Mouse (Mus musculus) MEL (cell line): ENCODE data around the gene Ccdc85a. TPM values are rescaled to one million over a fixed set of nuclear protein-coding genes. Genes with fewer than 3 reads are reported as not detected.

ENCODE experiments used
- polyA plus RNA-seq, 2 experiments: library from polyadenylated mRNA; stranded (reverse) in 1 of 2; unstranded in 1 of 2; fragments of >175 nt in 1 of 2; fragments of >200 nt in 1 of 2; gene quantifications; 2 replicates each; pipeline versions ENCODE4 v1.2.1 to v1.2.4; 2012; ENCODE audit warnings: low replicate concordance in 2 of 2, low read depth in 1 of 2; ENCODE audit not compliant: insufficient read length in 2 of 2, insufficient read depth in 1 of 2, missing spikeins in 1 of 2
- total RNA-seq: library from RNA; depleted of rRNA; stranded (reverse); fragments of 300-350 nt; gene quantifications from 2 replicates; pipeline ENCODE4 v1.2.3, GENCODE M21; 2012; rRNA removed

The Ccdc85a gene
- total and polyA plus RNA-seq, 3 experiments: not detected

Other genes starting within 250 kb of the Ccdc85a start
- 7.2 and 9.9 TPM in 2 replicates for gene Gm6685, start 244.5 kb downstream of the Ccdc85a start, total RNA-seq
- gene Gm6685, start 244.5 kb downstream of the Ccdc85a start, polyA plus RNA-seq: 1 to 10 TPM in 1 of 2 experiments, not detected in 1; 7.9 TPM